Mouse (Mus musculus): ENCODE measurements at regions not wholly inside any gene's neighbourhood (a gene's known extent, or its start where the extent isn't known, plus 50 kb on each side); places are given as distances from the start of the nearest gene placed in this dataset.

DNA sequence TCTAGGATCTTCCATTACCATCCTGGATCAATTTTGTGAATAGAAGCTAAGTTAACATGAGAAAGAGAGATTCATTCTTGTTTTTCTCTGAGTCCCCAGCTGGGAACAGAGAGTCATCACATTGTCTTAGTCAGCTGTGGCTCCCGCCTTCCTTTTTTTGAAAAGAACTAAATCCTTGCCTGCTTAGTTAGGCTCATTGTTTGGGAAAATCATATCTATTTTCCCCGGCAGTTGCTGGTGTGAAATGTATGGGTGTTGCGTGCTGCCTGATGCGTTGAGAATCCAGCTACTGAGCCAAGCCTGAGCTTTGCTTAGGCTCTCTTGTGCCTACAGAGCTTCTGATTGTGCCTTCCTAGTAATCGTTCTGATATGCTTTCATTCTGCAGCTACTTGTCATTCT is 66.3 kb downstream of the Fam50b start:
- H3K9me3 ChIP-seq (replicated peaks) = no peaks in the 10 kb centered on the region
- WGBS (ENCODE audit: insufficient replicate concordance) = 62% methylated on average over 5 of the region's 5 CpGs
- no peak overlapping the region for H3K4me2 ChIP-seq
- ATAC-seq = no peak
- H3K4me1 ChIP-seq = 0 out of 2 replicates have a peak, but pooled peaks cover 10% of the 10 kb centered on the region
- no peaks in the 10 kb centered on the region for H3K27me3 ChIP-seq (replicated peaks)
- no peak overlapping the region for H3K4me3 ChIP-seq
- no peaks in the 10 kb centered on the region for H3K36me3 ChIP-seq
- no peak overlapping the region for H3K27ac ChIP-seq
- H3K9ac ChIP-seq = no peak overlapping the region

DNA sequence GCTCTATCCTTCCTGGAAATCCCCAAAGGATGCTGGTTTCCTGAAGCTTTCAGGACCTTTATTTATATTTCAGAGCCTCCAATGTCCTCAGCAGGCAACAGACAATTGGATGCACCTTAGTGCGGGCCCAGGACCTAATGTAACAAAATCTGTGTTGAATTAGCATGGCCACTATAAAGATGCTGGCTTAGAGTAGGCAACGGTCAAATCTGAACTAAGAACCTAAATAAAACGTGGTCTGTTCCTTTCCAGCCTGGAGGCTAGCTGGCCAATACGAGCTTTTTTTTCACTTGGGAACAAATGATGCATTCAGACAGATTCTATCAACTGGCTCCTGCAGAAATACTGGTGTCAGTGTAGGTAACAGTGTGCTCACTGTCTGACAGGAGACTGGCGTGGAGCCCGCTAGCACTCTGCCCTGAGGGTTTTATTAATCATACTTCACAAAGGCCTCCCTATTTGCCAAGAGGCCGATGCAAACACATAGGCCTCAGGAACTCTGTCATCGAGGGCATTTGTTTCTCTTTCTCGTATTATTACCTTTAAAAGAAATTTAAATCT is 68.5 kb upstream of the Prpf4b start:
- Histone ChIP-seq H3K9me3 (replicated peaks) (no peaks in the 10 kb centered on the region), H3K27ac (no peak overlapping the region), H3K27me3 (replicated peaks) (no peaks in the 10 kb centered on the region), H3K4me3 (no peak overlapping the region), H3K4me1 (no peaks in the 10 kb centered on the region), H3K4me2 (no peak overlapping the region), H3K9ac (no peak overlapping the region), H3K36me3 (no peaks in the 10 kb centered on the region)
- WGBS (ENCODE audit: insufficient replicate concordance) = 71% methylated on average over 9 of the region's 9 CpGs
- ATAC-seq = no peak

DNA sequence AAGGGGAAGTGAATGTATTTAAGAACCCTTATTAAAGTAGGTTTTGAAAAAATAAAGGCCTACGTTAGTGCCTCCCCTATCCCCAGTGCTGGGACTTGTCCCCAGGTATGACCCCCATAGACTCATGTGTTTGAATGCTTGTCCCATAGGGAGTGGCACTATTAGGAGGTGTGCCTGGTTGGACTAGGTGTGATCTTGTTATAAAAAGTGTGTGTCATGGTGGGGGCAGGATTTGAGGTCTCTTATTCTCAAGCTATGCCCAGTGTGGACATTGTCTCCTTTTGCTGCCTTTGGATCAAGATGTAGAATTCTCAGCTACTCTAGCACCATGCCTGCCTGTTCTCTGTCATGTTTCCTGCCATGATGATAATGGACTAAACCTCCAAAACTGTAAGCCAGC is 65.6 kb upstream of the Prpf4b start:
- WGBS (ENCODE audit: insufficient replicate concordance) = 61% methylated on average over 1 of the region's 1 CpGs
- no peaks in the 10 kb centered on the region for H3K27me3 ChIP-seq (replicated peaks)
- 0 out of 2 replicates have a peak, but pooled peaks cover 8% of the 10 kb centered on the region for H3K9me3 ChIP-seq (replicated peaks)
- H3K36me3 ChIP-seq = no peaks in the 10 kb centered on the region
- H3K9ac ChIP-seq = no peak overlapping the region
- H3K4me2 ChIP-seq = no peak overlapping the region
- H3K27ac ChIP-seq = no peak overlapping the region
- H3K4me1 ChIP-seq = peaks cover 8% of the 10 kb centered on the region
- H3K4me3 ChIP-seq = no peak overlapping the region
- ATAC-seq = no peak

DNA sequence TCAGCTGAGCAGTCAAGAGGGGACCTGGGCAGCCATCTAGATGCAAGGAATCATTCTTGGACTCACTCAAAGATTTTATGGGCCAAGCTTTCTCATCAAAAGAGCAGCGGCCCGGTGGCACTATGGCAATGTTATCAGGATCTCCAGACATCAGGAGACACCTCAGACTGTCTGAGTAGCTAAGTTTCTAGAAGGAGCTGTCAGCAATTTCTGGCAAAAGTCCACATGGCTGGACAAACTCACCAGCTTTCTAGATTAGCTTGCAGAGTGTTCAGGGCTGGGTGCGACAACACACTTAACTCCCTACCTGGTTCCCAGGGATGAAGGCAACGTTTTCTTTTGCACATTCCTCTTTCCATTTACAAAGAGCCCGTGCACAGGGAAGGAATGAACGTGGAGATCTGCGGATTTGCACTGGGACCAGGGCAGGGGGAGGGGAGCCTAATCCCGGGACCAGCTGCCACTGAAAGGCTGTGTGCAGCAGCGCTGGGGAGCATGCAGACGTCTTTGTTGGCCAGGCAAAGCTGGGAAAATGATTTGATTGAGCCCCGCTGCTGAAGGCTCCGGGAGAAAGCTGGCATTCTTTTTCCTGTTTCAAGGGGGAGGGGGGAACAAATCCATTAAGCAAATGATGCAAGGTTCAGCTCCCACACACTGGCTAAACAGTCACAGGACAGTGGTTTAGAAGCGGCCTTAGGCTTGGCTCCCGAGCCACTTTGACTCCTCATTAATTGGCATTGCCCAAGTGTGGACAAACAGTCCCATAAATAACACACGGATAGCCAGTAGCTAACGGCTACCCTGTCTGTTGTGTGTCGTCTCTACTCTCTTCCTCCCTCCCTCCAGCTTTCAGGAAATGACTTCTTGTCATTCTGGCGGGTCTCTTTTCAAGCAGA is 60.7 kb upstream of the Prpf4b start:
- H3K4me2 ChIP-seq = peak overlapping the region; percentile 21
- no peaks in the 10 kb centered on the region for H3K27me3 ChIP-seq (replicated peaks)
- peak; percentile 35; the same call in 1 of the 2 replicates for ATAC-seq
- WGBS (ENCODE audit: insufficient replicate concordance) = 35% methylated on average over 18 of the region's 18 CpGs
- H3K36me3 ChIP-seq = no peaks in the 10 kb centered on the region
- no peak overlapping the region for H3K27ac ChIP-seq
- no peak overlapping the region for H3K9ac ChIP-seq
- no peak overlapping the region for H3K4me3 ChIP-seq
- H3K4me1 ChIP-seq = peaks cover 16% of the 10 kb centered on the region
- H3K9me3 ChIP-seq (replicated peaks) = 0 out of 2 replicates have a peak, but pooled peaks cover 8% of the 10 kb centered on the region

DNA sequence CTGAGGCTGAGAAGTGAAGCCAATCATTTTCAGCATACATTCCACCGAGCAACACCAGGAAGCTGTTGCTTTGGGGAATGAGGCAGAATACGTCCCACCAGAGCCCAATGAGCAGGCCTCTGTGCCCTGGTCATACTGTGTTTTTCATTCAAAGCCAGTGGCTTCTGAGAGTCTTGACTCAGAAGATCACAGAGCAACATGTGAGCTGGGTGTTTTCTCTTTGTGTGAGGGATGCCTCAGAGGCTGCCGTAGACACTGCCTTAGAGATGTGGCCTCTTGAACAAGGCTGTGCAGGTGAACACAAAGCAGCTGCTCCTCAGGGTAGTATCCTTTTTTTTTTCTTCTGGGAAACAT is 60.1 kb upstream of the Prpf4b start:
- Histone ChIP-seq H3K4me3 (no peak overlapping the region), H3K27ac (no peak overlapping the region), H3K9me3 (replicated peaks) (0 out of 2 replicates have a peak, but pooled peaks cover 8% of the 10 kb centered on the region), H3K4me2 (no peak overlapping the region), H3K36me3 (no peaks in the 10 kb centered on the region), H3K9ac (no peak overlapping the region), H3K27me3 (replicated peaks) (no peaks in the 10 kb centered on the region), H3K4me1 (peaks cover 16% of the 10 kb centered on the region)
- no peak for ATAC-seq
- WGBS (ENCODE audit: insufficient replicate concordance) = 56% methylated on average over 3 of the region's 3 CpGs

DNA sequence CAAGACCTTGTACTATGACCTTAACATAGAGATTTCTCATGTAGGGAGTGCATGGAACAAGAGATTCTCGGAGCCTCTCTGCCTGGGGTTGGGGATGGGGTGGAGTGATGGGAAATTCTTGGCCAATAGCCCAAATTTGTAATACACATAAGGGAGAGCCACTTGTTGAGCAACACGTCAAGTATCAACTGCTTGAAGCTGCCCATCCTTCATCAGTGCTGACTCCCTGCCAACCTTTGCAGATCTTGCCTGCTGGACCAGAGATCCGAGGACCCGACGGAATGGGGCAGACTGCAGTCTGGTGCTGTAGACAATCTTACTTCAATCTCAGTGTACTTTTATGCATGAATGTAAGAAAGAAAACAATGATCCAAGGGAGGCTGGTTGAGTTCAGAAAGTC is 56.9 kb upstream of the Prpf4b start:
- peaks cover 26% of the 10 kb centered on the region for H3K4me1 ChIP-seq
- ATAC-seq = no peak
- H3K4me2 ChIP-seq = no peak overlapping the region
- no peak overlapping the region for H3K4me3 ChIP-seq
- 0 out of 2 replicates have a peak, but pooled peaks cover 3% of the 10 kb centered on the region for H3K9me3 ChIP-seq (replicated peaks)
- no peak overlapping the region for H3K27ac ChIP-seq
- WGBS (ENCODE audit: insufficient replicate concordance) = 75% methylated on average over 5 of the region's 5 CpGs
- no peak overlapping the region for H3K9ac ChIP-seq
- no peaks in the 10 kb centered on the region for H3K27me3 ChIP-seq (replicated peaks)
- no peaks in the 10 kb centered on the region for H3K36me3 ChIP-seq

DNA sequence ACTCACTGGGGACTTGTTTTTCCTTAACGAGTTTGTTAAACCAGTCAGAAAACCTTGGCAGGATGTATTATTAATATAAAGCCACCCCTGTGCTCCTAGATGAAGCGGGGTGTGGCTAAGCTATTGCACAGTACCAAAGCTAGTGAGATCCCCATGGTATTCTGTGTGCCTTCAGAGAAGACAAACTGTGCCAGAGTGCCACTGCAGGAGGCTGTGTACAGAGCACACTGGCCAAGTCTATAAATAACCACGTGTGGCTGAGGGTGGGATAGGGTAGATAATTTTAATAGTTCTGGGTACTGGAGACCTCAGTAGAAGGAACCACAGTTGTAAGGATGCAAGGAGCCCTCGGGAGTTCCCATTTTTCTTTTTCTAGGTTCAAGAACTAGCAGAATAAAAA is 54.7 kb upstream of the Prpf4b start:
- Histone ChIP-seq H3K27ac (no peak overlapping the region), H3K4me3 (no peak overlapping the region), H3K9ac (no peak overlapping the region), H3K9me3 (replicated peaks) (no peaks in the 10 kb centered on the region), H3K4me2 (no peak overlapping the region), H3K36me3 (no peaks in the 10 kb centered on the region), H3K4me1 (peaks cover 33% of the 10 kb centered on the region), H3K27me3 (replicated peaks) (no peaks in the 10 kb centered on the region)
- peak; percentile 15; the same call in 1 of the 2 replicates for ATAC-seq
- 44% methylated on average over 4 of the region's 4 CpGs for WGBS (ENCODE audit: insufficient replicate concordance)

DNA sequence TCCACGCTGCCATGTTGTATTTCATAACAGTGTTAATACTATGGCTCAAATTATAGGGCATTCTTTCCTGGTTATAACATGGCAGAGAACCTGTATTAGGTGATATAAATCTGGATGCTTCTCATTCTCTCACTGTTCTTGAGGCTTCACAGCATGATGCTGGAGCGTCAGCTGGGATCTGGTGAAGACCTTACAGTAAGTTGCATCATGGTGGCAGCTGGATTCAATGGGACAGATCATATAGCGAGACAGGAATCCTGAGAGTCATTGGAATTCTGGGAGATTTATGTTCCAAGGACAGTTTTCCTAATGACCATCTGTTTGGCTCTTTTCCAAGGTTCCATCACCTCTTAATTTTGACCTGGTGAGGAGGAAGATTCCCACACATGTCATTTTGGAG is 53.2 kb upstream of the Prpf4b start:
- Histone ChIP-seq H3K9ac (no peak overlapping the region), H3K4me1 (peaks cover 43% of the 10 kb centered on the region), H3K4me2 (no peak overlapping the region), H3K9me3 (replicated peaks) (no peaks in the 10 kb centered on the region; the same call in 1 of the 2 replicates), H3K27ac (no peak overlapping the region), H3K4me3 (no peak overlapping the region), H3K27me3 (replicated peaks) (no peaks in the 10 kb centered on the region), H3K36me3 (no peaks in the 10 kb centered on the region)
- WGBS (ENCODE audit: insufficient replicate concordance) = 80% methylated on average over 3 of the region's 3 CpGs
- ATAC-seq = no peak

DNA sequence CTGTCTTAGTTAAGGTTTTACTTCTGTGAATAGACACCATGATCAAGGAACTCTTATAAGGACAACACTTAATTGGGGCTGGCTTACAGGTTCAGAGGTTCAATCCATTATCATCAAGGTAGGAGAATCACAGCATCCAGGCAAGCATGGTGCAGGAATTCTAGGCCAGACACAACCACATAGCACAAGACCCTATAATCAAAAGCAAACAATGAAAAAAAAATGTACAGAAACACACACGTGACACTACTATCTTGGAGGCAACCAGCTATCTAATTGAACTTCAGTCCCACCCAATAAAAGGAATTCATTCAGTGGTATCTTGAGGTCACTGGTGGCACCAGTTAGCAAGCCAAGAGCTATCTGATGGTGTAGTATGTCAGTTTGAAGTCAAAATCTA is 50.9 kb upstream of the Prpf4b start:
- Histone ChIP-seq H3K9ac (no peak overlapping the region), H3K27me3 (replicated peaks) (no peaks in the 10 kb centered on the region), H3K36me3 (no peaks in the 10 kb centered on the region), H3K27ac (no peak overlapping the region), H3K4me2 (no peak overlapping the region), H3K4me1 (peaks cover 65% of the 10 kb centered on the region), H3K4me3 (no peak overlapping the region), H3K9me3 (replicated peaks) (no peaks in the 10 kb centered on the region; the same call in 1 of the 2 replicates)
- no peak for ATAC-seq
- 34% methylated on average over 1 of the region's 1 CpGs for WGBS (ENCODE audit: insufficient replicate concordance)

Data from liver, embryonic 12.5 days (tissue).